Mouse (Mus musculus): Measurements from ENCODE around the gene Mctp1. TPM values are rescaled to one million over a fixed set of nuclear protein-coding genes. Genes with fewer than 3 reads are reported as not detected.

Gene Mctp1
- polyA plus RNA-seq, 1 experiment from 2014 or later, result 5.9 TPM

DNA sequence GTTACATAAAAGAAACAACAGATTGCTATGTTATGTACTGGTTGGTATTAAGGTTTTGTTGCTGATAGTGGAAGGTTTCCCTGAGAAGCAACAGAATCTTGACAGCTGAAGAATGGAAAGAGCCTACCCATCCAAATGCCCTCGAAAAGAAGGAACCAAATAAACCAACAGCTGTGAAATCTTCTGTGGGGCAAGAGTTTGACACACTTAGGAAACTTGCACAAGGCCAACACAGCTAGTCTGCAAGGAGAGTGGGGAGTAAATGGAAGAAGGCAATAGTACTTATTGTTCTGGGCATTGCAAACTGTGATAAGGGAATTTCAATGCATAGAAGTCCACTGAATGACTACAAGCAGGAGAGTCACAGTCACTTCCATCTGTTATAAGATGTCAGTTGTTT, 236.2 kb downstream of the Mctp1 start:
- no peak overlapping the region for H3K27ac ChIP-seq (ENCODE audit: low read length)
- no peaks in the 10 kb centered on the region for H3K4me1 ChIP-seq (replicated peaks; ENCODE audit: control insufficient read depth, insufficient read depth, low read length)
- no peaks in the 10 kb centered on the region for H3K36me3 ChIP-seq (ENCODE audit: control insufficient read depth, insufficient read depth)
- H3K27me3 ChIP-seq (replicated peaks; ENCODE audit: control insufficient read depth, insufficient read depth, low read length), result no peaks in the 10 kb centered on the region
- ATAC-seq, result no peak
- no peak overlapping the region for H3K9ac ChIP-seq (replicated peaks; ENCODE audit: low read depth, low read length)
- H3K9me3 ChIP-seq (ENCODE audit: control insufficient read depth, low read length), result no peaks in the 10 kb centered on the region
- no peak overlapping the region for H3K4me3 ChIP-seq (replicated peaks; ENCODE audit: low read length)
- H3K4me2 ChIP-seq (ENCODE audit: low read length), result no peak overlapping the region
- WGBS, result 74% methylated on average over 1 of the region's 1 CpGs

- H3K36me3 ChIP-seq (ENCODE audit: control insufficient read depth, insufficient read depth), result no peaks in the 10 kb centered on the region
- ATAC-seq, result no peak
- H3K4me1 ChIP-seq (replicated peaks; ENCODE audit: control insufficient read depth, insufficient read depth, low read length), result no peaks in the 10 kb centered on the region
- no peak overlapping the region for H3K4me3 ChIP-seq (replicated peaks; ENCODE audit: low read length)
- no peak overlapping the region for H3K4me2 ChIP-seq (ENCODE audit: low read length)
- H3K9me3 ChIP-seq (ENCODE audit: control insufficient read depth, low read length), result no peaks in the 10 kb centered on the region
- H3K27ac ChIP-seq (ENCODE audit: low read length), result no peak overlapping the region
- 95% methylated on average over 1 of the region's 1 CpGs for WGBS
- H3K27me3 ChIP-seq (replicated peaks; ENCODE audit: control insufficient read depth, insufficient read depth, low read length), result no peaks in the 10 kb centered on the region
- no peak overlapping the region for H3K9ac ChIP-seq (replicated peaks; ENCODE audit: low read depth, low read length)
These were observed 249.4 kb downstream of the Mctp1 start for GRCm38 (mm10) chr13:76633707-76634106.

DNA sequence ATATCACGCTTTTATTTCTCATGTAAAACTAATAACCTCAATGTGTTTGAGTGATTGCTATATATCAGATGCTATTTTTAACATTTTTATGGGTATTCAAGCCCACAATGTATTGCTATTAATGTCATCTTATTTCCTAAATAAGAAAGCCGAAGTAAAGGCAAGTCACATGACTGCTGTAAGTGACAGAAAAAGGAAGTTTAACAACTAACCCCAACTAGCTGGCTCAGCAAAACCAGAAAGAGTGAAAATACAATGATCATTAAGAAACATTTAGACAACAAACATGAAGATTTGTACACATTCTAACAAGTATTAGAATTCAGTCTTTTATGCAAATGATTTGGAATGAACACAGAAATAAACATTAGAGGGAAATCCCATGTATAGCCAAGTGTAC, 253.9 kb downstream of the Mctp1 start:
- H3K4me2 ChIP-seq (ENCODE audit: low read length), result no peak overlapping the region
- no peak for ATAC-seq
- WGBS, result 84% methylated on average over 2 of the region's 2 CpGs
- H3K4me3 ChIP-seq (replicated peaks; ENCODE audit: low read length), result no peak overlapping the region
- H3K27ac ChIP-seq (ENCODE audit: low read length), result no peak overlapping the region
- no peaks in the 10 kb centered on the region for H3K9me3 ChIP-seq (ENCODE audit: control insufficient read depth, low read length)
- H3K4me1 ChIP-seq (replicated peaks; ENCODE audit: control insufficient read depth, insufficient read depth, low read length), result no peaks in the 10 kb centered on the region
- no peak overlapping the region for H3K9ac ChIP-seq (replicated peaks; ENCODE audit: low read depth, low read length)
- H3K36me3 ChIP-seq (ENCODE audit: control insufficient read depth, insufficient read depth), result no peaks in the 10 kb centered on the region
- no peaks in the 10 kb centered on the region for H3K27me3 ChIP-seq (replicated peaks; ENCODE audit: control insufficient read depth, insufficient read depth, low read length)

GRCm38 (mm10) chr13:76659523-76659922, 275.2 kb downstream of the Mctp1 start:
- no peak for ATAC-seq
- H3K4me2 ChIP-seq (ENCODE audit: low read length), result no peak overlapping the region
- H3K9me3 ChIP-seq (ENCODE audit: control insufficient read depth, low read length), result no peaks in the 10 kb centered on the region
- no peaks in the 10 kb centered on the region for H3K4me1 ChIP-seq (replicated peaks; ENCODE audit: control insufficient read depth, insufficient read depth, low read length)
- H3K27me3 ChIP-seq (replicated peaks; ENCODE audit: control insufficient read depth, insufficient read depth, low read length), result no peaks in the 10 kb centered on the region
- no peak overlapping the region for H3K27ac ChIP-seq (ENCODE audit: low read length)
- H3K9ac ChIP-seq (replicated peaks; ENCODE audit: low read depth, low read length), result no peak overlapping the region
- H3K4me3 ChIP-seq (replicated peaks; ENCODE audit: low read length), result no peak overlapping the region
- H3K36me3 ChIP-seq (ENCODE audit: control insufficient read depth, insufficient read depth), result no peaks in the 10 kb centered on the region

DNA sequence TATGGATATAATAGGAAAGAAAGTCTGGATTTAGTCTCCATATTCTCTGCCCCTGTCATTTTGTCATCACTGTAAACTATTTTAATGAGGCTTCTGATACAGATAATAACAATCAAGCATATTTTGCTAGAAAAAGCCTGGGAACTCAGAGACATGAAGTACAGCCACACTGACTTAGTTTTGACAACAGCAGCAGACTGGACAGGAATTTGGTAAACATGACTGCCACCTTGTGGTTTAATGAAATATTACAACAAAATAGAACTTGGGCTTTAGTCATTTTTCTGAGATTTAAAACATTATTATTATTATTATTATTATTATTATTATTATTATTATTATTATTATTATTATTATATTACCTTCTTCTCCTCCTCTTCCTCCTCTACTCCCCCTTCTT, 297.0 kb downstream of the Mctp1 start:
- Histone ChIP-seq H3K27me3 (replicated peaks; ENCODE audit: control insufficient read depth, insufficient read depth, low read length) (no peaks in the 10 kb centered on the region), H3K4me2 (ENCODE audit: low read length) (no peak overlapping the region)
- ATAC-seq, result peak; percentile 59; the same call in 1 of the 2 replicates

GRCm38 (mm10) chr13:76689349-76689748, 305.0 kb downstream of the Mctp1 start:
- H3K9ac ChIP-seq (replicated peaks; ENCODE audit: low read depth, low read length), result no peak overlapping the region
- no peak overlapping the region for H3K4me3 ChIP-seq (replicated peaks; ENCODE audit: low read length)
- no peaks in the 10 kb centered on the region for H3K27me3 ChIP-seq (replicated peaks; ENCODE audit: control insufficient read depth, insufficient read depth, low read length)
- WGBS, result 96% methylated on average over 2 of the region's 2 CpGs
- no peaks in the 10 kb centered on the region for H3K4me1 ChIP-seq (replicated peaks; ENCODE audit: control insufficient read depth, insufficient read depth, low read length)
- H3K27ac ChIP-seq (ENCODE audit: low read length), result no peak overlapping the region
- ATAC-seq, result no peak
- no peak overlapping the region for H3K4me2 ChIP-seq (ENCODE audit: low read length)
- H3K9me3 ChIP-seq (ENCODE audit: control insufficient read depth, low read length), result no peaks in the 10 kb centered on the region
- H3K36me3 ChIP-seq (ENCODE audit: control insufficient read depth, insufficient read depth), result no peaks in the 10 kb centered on the region

More for the DNA sequence above, 297.0 kb downstream of the Mctp1 start:
- Histone ChIP-seq H3K9me3 (ENCODE audit: control insufficient read depth, low read length) (no peaks in the 10 kb centered on the region), H3K4me3 (replicated peaks; ENCODE audit: low read length) (no peak overlapping the region), H3K4me1 (replicated peaks; ENCODE audit: control insufficient read depth, insufficient read depth, low read length) (no peaks in the 10 kb centered on the region), H3K36me3 (ENCODE audit: control insufficient read depth, insufficient read depth) (no peaks in the 10 kb centered on the region), H3K27ac (ENCODE audit: low read length) (no peak overlapping the region), H3K9ac (replicated peaks; ENCODE audit: low read depth, low read length) (no peak overlapping the region)

DNA sequence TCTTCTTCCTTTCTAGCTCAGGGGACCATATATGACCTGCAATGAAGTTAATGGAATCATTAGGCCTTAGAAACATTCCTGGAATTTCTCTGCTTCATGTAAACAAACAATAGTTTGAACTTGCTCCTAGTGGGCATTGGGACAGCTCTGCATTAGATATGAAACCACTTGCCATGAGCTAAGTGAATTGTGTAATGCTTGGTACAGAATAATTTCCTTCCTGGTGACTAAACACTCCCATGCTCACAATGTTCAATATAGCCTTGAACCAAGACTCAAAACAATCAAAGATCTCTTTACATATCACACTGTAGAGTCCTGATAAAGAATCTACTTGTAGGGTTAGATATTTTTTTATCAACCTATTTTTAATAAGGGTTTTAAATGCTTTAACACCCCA, 305.8 kb downstream of the Mctp1 start:
- no peaks in the 10 kb centered on the region for H3K36me3 ChIP-seq (ENCODE audit: control insufficient read depth, insufficient read depth)
- H3K27me3 ChIP-seq (replicated peaks; ENCODE audit: control insufficient read depth, insufficient read depth, low read length), result no peaks in the 10 kb centered on the region
- H3K9ac ChIP-seq (replicated peaks; ENCODE audit: low read depth, low read length), result no peak overlapping the region
- H3K4me3 ChIP-seq (replicated peaks; ENCODE audit: low read length), result no peak overlapping the region
- no peaks in the 10 kb centered on the region for H3K9me3 ChIP-seq (ENCODE audit: control insufficient read depth, low read length)
- no peak for ATAC-seq
- H3K27ac ChIP-seq (ENCODE audit: low read length), result no peak overlapping the region
- H3K4me1 ChIP-seq (replicated peaks; ENCODE audit: control insufficient read depth, insufficient read depth, low read length), result no peaks in the 10 kb centered on the region
- H3K4me2 ChIP-seq (ENCODE audit: low read length), result no peak overlapping the region

DNA sequence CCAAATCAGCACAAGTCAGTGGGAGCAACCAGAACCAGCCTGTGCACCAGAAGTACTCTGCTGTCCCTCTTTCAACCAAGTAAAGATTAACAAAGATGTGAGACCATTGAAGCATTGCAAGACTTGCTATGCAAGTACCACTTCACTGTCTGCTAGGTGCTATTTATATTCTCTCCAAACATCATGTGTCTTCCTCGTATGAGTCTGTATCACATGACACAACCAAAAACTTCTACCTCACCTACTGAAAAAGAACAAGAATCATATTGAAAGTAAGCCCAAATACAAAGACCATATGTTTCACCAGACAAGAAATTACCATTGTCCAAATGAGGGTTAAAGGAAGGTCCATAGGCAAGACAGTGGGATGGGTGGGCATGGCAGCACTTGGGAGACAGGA, 306.4 kb downstream of the Mctp1 start:
- no peak for ATAC-seq
- Histone ChIP-seq H3K27me3 (replicated peaks; ENCODE audit: control insufficient read depth, insufficient read depth, low read length) (no peaks in the 10 kb centered on the region), H3K4me3 (replicated peaks; ENCODE audit: low read length) (no peak overlapping the region), H3K4me2 (ENCODE audit: low read length) (no peak overlapping the region), H3K9me3 (ENCODE audit: control insufficient read depth, low read length) (no peaks in the 10 kb centered on the region), H3K9ac (replicated peaks; ENCODE audit: low read depth, low read length) (no peak overlapping the region), H3K4me1 (replicated peaks; ENCODE audit: control insufficient read depth, insufficient read depth, low read length) (no peaks in the 10 kb centered on the region), H3K36me3 (ENCODE audit: control insufficient read depth, insufficient read depth) (no peaks in the 10 kb centered on the region), H3K27ac (ENCODE audit: low read length) (no peak overlapping the region)
- 93% methylated on average over 1 of the region's 1 CpGs for WGBS

- H3K27me3 ChIP-seq (replicated peaks; ENCODE audit: control insufficient read depth, insufficient read depth, low read length), result no peaks in the 10 kb centered on the region
- no peak overlapping the region for H3K27ac ChIP-seq (ENCODE audit: low read length)
- H3K4me2 ChIP-seq (ENCODE audit: low read length), result no peak overlapping the region
- H3K9ac ChIP-seq (replicated peaks; ENCODE audit: low read depth, low read length), result no peak overlapping the region
- H3K9me3 ChIP-seq (ENCODE audit: control insufficient read depth, low read length), result no peaks in the 10 kb centered on the region
- no peak for ATAC-seq
- no peaks in the 10 kb centered on the region for H3K4me1 ChIP-seq (replicated peaks; ENCODE audit: control insufficient read depth, insufficient read depth, low read length)
- H3K36me3 ChIP-seq (ENCODE audit: control insufficient read depth, insufficient read depth), result no peaks in the 10 kb centered on the region
- H3K4me3 ChIP-seq (replicated peaks; ENCODE audit: low read length), result no peak overlapping the region
These were observed 349.7 kb downstream of the Mctp1 start for GRCm38 (mm10) chr13:76734013-76734412.

DNA sequence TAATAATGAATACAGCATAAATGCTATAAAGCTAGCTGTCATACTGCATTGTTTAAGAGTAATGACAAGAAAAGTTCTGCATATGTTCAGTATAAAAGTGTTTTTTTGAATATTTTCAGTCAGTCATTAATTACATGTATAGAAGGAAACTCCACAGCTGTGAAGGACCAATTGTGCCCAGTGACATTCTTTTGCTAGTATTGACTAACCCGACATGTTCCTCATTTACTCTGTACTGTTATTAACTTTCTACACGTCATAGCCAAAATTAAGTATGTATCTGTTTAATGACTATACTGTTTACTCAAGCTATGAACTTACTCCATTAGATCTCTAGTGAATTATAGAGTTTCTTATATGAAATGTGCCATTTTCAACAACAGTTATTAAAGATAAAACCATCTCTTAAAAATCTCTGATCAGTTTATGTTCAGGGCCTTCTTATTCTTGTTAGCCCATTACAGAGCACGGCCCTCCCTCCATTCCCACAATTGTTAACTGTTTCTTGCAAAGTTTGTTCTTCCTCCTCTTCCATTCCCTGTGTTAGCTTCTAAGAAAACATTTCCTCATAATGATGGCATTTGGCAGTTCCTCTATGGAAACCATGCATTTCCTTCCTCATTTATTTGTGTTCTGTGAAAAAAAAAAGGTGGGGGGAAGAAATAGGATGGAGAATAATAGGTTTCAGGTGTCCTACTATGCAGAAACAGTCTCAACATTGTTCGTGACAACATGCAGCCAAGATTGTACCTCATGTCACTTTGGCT, 366.5 kb downstream of the Mctp1 start:
- Histone ChIP-seq H3K9me3 (ENCODE audit: control insufficient read depth, low read length) (no peaks in the 10 kb centered on the region), H3K4me1 (replicated peaks; ENCODE audit: control insufficient read depth, insufficient read depth, low read length) (no peaks in the 10 kb centered on the region), H3K27me3 (replicated peaks; ENCODE audit: control insufficient read depth, insufficient read depth, low read length) (no peaks in the 10 kb centered on the region), H3K36me3 (ENCODE audit: control insufficient read depth, insufficient read depth) (no peaks in the 10 kb centered on the region), H3K9ac (replicated peaks; ENCODE audit: low read depth, low read length) (no peak overlapping the region), H3K27ac (ENCODE audit: low read length) (no peak overlapping the region), H3K4me2 (ENCODE audit: low read length) (no peak overlapping the region), H3K4me3 (replicated peaks; ENCODE audit: low read length) (no peak overlapping the region)
- no peak for ATAC-seq
- WGBS, result 76% methylated on average over 4 of the region's 4 CpGs

Data from forebrain, embryonic 16.5 days (tissue).